Mouse (Mus musculus) spleen, adult 2 months (tissue): ENCODE measurements around the gene Homer2. TPM values are rescaled to one million over a fixed set of nuclear protein-coding genes. Genes with fewer than 3 reads are reported as not detected.

ENCODE experiments used
- DNase-seq, 2 experiments: peaks; one replicate each; pipeline versions ENCODE4 v3.0.0 to v3.0.0-alpha.2; 2012 to 2021; ENCODE audit warnings: low spot score in 2 of 2, low read depth in 1 of 2
- H3K27ac ChIP-seq: fragments of 200-500 bp; 2 replicates; pipeline ENCODE4 v1.5.1; 2012; ENCODE audit warnings: low read length, inconsistent platforms; ENCODE audit not compliant: insufficient read depth
- H3K27me3 ChIP-seq: fragments of 200-500 bp; 2 replicates; pipeline ENCODE4 v1.6.1; 2012; ENCODE audit warnings: mild to moderate bottlenecking, moderate library complexity, low read length, inconsistent platforms; ENCODE audit not compliant: control insufficient read depth, insufficient read depth
- H3K36me3 ChIP-seq: fragments of 200-500 bp; 2 replicates; pipeline ENCODE4 v1.6.1; 2012; ENCODE audit warnings: mild to moderate bottlenecking, low read length, inconsistent platforms; ENCODE audit not compliant: control insufficient read depth, insufficient read depth
- H3K4me1 ChIP-seq: fragments of 200-500 bp; 2 replicates; pipeline ENCODE4 v1.6.1; 2011; ENCODE audit warnings: inconsistent platforms; ENCODE audit not compliant: control insufficient read depth, insufficient read depth, insufficient read length
- H3K4me3 ChIP-seq: fragments of 200-500 bp; 2 replicates; pipeline ENCODE4 v1.5.1; 2011; ENCODE audit warnings: mild to moderate bottlenecking, inconsistent platforms; ENCODE audit not compliant: insufficient read depth, insufficient read length; ENCODE audit errors: extremely low read depth
- CTCF ChIP-seq: fragments of 200-500 bp; IDR thresholded peaks from 2 replicates; pipeline ENCODE4 v1.5.1; 2011; ENCODE audit warnings: mild to moderate bottlenecking, inconsistent platforms; ENCODE audit not compliant: insufficient read depth, insufficient read length, insufficient replicate concordance; ENCODE audit errors: extremely low read depth
- POLR2A ChIP-seq: fragments of 200-500 bp; IDR thresholded peaks from 2 replicates; pipeline ENCODE4 v1.6.1; 2011; ENCODE audit warnings: low read depth, low read length, inconsistent platforms
- WGBS: fragments of 180-500 bp; shearing (Covaris S2); methylation state at CpG from one replicate; pipeline ENCODE4 v1.1.7; 2018; 5-methylcytosine and 5-hydroxymethylcytosine counted together
- polyA plus RNA-seq: library from polyadenylated mRNA; depleted of rRNA; stranded (reverse); fragments of >200 nt; gene quantifications from 2 replicates; pipeline ENCODE4 v1.2.3, GENCODE M21; 2012; rRNA removed

The Homer2 gene
- 0.95 and 1.4 TPM in 2 replicates for polyA plus RNA-seq

DNA sequence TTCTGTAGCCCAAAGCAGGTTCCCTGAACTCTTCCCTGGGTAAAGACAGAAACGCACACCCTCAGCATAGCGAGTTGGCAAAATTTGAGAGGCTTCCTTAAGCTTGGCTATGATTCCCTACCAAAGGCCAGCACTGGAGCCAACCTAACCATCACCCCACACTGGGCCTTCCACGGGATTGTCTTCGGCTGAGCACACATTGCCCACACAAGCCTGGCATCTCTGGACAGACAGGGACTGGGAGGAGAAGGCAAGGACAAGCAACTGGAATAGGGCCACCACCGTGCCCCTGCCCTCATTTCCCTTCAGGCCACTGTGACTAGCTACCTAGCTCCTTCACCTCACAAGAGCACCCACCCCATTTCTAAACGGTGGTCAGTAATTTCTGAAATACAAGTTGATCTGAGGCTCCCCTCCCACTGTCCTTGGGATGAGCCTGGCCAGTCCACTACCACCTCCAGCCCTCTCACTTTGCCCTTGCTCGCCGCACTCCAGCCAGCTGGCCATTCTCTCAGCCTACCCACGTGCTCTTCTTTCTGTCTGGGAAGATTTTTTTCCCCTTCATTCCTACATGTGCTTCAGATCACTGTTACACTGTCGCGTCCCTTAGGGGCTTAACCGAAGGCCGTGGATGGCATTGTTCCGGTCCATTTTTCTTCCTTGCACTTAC lies at the start of gene Homer2:
Gene Homer2 (minus strand): TSS at position 57 of the 670 bp plus-strand sequence.
- 81% methylated on average over 14 of the region's 14 CpGs for WGBS
- no peak for DNase-seq

DNA sequence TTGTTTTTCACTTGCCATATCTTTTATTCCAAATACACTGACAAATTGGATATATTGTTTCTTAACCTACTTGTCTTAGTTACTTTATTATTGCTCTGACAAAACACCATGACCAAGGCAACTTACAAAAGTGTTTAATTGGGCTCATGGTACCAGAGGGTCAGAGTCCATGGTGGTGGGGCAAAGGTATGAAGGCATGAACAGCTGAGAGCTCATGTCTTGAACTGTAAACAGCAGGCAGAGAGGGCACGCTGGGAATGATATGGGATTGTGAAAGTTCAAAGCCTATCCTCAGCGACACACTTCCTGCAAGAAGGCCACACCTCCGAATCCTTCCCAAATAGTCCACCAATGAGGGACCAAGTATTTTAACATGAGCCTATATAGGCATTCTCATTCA lies 40.6 kb upstream of the Homer2 start:
- Histone ChIP-seq H3K4me1 (no peaks in the 10 kb centered on the region), H3K27me3 (no peaks in the 10 kb centered on the region), H3K27ac (no peak overlapping the region), H3K4me3 (no peak overlapping the region), H3K36me3 (no peaks in the 10 kb centered on the region)
- no peak for DNase-seq
- no peak for TF ChIP-seq POLR2A
- TF ChIP-seq CTCF = no peak
- 77% methylated on average over 3 of the region's 3 CpGs for WGBS

More for the DNA sequence above, at the start of gene Homer2:
- H3K36me3 ChIP-seq = no peaks in the 10 kb centered on the region
- peaks cover 16% of the 10 kb centered on the region for H3K27me3 ChIP-seq
- H3K27ac ChIP-seq = no peak within 1 kb of the TSS
- no peak for TF ChIP-seq CTCF
- TF ChIP-seq POLR2A = no peak
- H3K4me1 ChIP-seq = peaks cover 2% of the 10 kb centered on the region; the same call in 1 of the 2 replicates
- no peak within 1 kb of the TSS; the same call in 1 of the 2 replicates for H3K4me3 ChIP-seq

DNA sequence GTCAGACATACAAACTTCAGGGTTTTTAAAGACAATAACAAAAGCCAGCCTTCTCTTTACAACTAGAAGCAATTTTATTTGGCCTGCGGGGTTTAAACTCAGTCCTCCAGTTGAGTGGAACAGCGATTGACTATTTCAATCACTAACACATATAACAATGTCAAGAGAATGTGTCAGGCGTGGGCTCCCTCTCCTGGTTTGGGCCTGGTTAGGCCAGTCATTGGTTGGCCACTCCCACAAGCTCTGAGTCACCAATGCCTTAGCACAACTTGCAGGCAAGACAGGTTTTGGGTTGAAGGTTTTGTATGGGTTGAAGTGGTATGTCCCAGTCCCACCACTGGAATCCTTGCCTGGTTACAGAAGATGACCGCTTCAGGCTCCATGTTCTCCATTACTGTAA lies 36.8 kb upstream of the Homer2 start:
- 64% methylated on average over 4 of the region's 4 CpGs for WGBS
- DNase-seq = no peak
- no peak for TF ChIP-seq CTCF
- no peak for TF ChIP-seq POLR2A
- Histone ChIP-seq H3K27ac (no peak overlapping the region), H3K4me1 (no peaks in the 10 kb centered on the region), H3K4me3 (no peak overlapping the region), H3K36me3 (no peaks in the 10 kb centered on the region), H3K27me3 (no peaks in the 10 kb centered on the region)

DNA sequence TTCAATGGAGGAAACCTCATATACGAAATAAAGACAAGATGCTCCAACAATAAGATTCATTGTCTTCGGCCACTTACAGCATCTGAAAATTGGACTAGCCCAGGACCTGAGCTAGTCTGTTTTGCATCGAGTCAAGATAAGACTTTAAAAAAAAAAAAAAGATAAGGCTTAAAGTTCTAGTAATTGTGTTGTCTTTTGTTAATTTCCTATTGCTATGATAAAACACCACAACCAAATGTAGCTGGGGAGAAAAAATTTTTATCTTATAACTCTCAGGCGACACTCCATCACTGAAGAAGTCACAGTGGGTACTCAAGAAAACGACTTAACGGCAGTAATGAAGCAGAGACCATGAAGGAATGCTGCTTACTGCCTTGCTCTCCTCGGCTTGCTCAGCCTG lies 32.7 kb upstream of the Homer2 start:
- WGBS = 86% methylated on average over 7 of the region's 7 CpGs
- H3K36me3 ChIP-seq = no peaks in the 10 kb centered on the region
- H3K4me3 ChIP-seq = no peak overlapping the region
- no peak overlapping the region for H3K27ac ChIP-seq
- DNase-seq = no peak
- H3K4me1 ChIP-seq = no peaks in the 10 kb centered on the region
- no peaks in the 10 kb centered on the region for H3K27me3 ChIP-seq
- no peak for TF ChIP-seq CTCF
- TF ChIP-seq POLR2A = no peak

GRCm38 (mm10) chr7:81738720-81739385 lies 31.5 kb upstream of the Homer2 start:
- H3K4me3 ChIP-seq = no peak overlapping the region
- H3K27me3 ChIP-seq = no peaks in the 10 kb centered on the region
- no peaks in the 10 kb centered on the region for H3K36me3 ChIP-seq
- H3K27ac ChIP-seq = no peak overlapping the region
- no peak for TF ChIP-seq CTCF
- TF ChIP-seq POLR2A = no peak
- no peak for DNase-seq
- no peaks in the 10 kb centered on the region for H3K4me1 ChIP-seq
- 85% methylated on average over 8 of the region's 8 CpGs for WGBS

- TF ChIP-seq POLR2A (no peak), CTCF (no peak)
- H3K4me1 ChIP-seq = no peaks in the 10 kb centered on the region
- H3K27me3 ChIP-seq = no peaks in the 10 kb centered on the region
- no peak overlapping the region for H3K4me3 ChIP-seq
- no peaks in the 10 kb centered on the region for H3K36me3 ChIP-seq
- 74% methylated on average over 9 of the region's 9 CpGs for WGBS
- H3K27ac ChIP-seq = no peak overlapping the region
- no peak for DNase-seq
Observed at GRCm38 (mm10) chr7:81735300-81736048, 28.1 kb upstream of the Homer2 start.
